Mouse (Mus musculus) myocyte (in vitro differentiated cells): ENCODE results near the gene Wnt8b. TPM values are rescaled to one million over a fixed set of nuclear protein-coding genes. Genes with fewer than 3 reads are reported as not detected.

ENCODE experiments used
- H3K27me3 ChIP-seq: one replicate; pipeline ENCODE4 v1.6.1; 2011; ENCODE audit not compliant: control insufficient read depth, insufficient read depth, insufficient read length
- H3K36me3 ChIP-seq: one replicate; pipeline ENCODE4 v1.6.1; 2011; ENCODE audit not compliant: control insufficient read depth, insufficient read depth
- H3K4me2 ChIP-seq: one replicate; pipeline ENCODE4 v1.6.1; 2011; ENCODE audit warnings: low read depth, control low read depth
- H3K4me3 ChIP-seq: one replicate; pipeline ENCODE4 v1.5.1; 2011; ENCODE audit warnings: mild to moderate bottlenecking, control low read depth, moderate library complexity
- H3K79me2 ChIP-seq: one replicate; pipeline ENCODE4 v1.6.1; 2011; ENCODE audit not compliant: control insufficient read depth, insufficient read depth
- H3ac ChIP-seq: one replicate; pipeline ENCODE4 v1.6.1; 2011; ENCODE audit not compliant: control insufficient read depth, insufficient read length
- CEBPB ChIP-seq: IDR thresholded peaks from 2 replicates; pipeline ENCODE4 v1.6.1; 2011; ENCODE audit warnings: mild to moderate bottlenecking, moderate library complexity; ENCODE audit not compliant: poor library complexity, insufficient read depth, severe bottlenecking
- E2F4 ChIP-seq: IDR thresholded peaks from one replicate; pipeline ENCODE4 v1.6.1; 2011; ENCODE audit warnings: mild to moderate bottlenecking, control low read depth, moderate library complexity; ENCODE audit not compliant: insufficient read depth
- MAX ChIP-seq: IDR thresholded peaks from one replicate; pipeline ENCODE4 v1.6.1; 2011; ENCODE audit warnings: low read depth, mild to moderate bottlenecking, control low read depth
- MYOD1 ChIP-seq, 3 experiments: IDR thresholded peaks; one replicate each; pipeline ENCODE4 v1.6.1; 2011; ENCODE audit warnings: control low read depth in 2 of 3, low read depth in 2 of 3, mild to moderate bottlenecking in 2 of 3, moderate library complexity in 1 of 3; ENCODE audit not compliant: insufficient read length in 2 of 3, control insufficient read depth in 1 of 3
- MYOG ChIP-seq, 3 experiments: IDR thresholded peaks; one replicate each; pipeline ENCODE4 v1.6.1; 2011; ENCODE audit warnings: control low read depth in 2 of 3, low read depth in 2 of 3, mild to moderate bottlenecking in 2 of 3; ENCODE audit not compliant: insufficient read length in 2 of 3, control insufficient read depth in 1 of 3, insufficient read depth in 1 of 3
- POLR2A ChIP-seq: IDR thresholded peaks from one replicate; pipeline ENCODE4 v1.6.1; 2011; ENCODE audit warnings: low read depth, mild to moderate bottlenecking, control low read depth, moderate library complexity; ENCODE audit not compliant: insufficient read length
- POLR2AphosphoS2 ChIP-seq: IDR thresholded peaks from one replicate; pipeline ENCODE4 v1.6.1; 2011; ENCODE audit warnings: low read depth, control low read depth; ENCODE audit not compliant: insufficient read length
- REST ChIP-seq: IDR thresholded peaks from one replicate; pipeline ENCODE4 v1.6.1; 2011; ENCODE audit warnings: mild to moderate bottlenecking, control low read depth, moderate library complexity; ENCODE audit not compliant: insufficient read depth, insufficient read length
- SRF ChIP-seq: IDR thresholded peaks from one replicate; pipeline ENCODE4 v1.6.1; 2011; ENCODE audit warnings: low read depth; ENCODE audit not compliant: control insufficient read depth, insufficient read length
- TCF12 ChIP-seq: IDR thresholded peaks from one replicate; pipeline ENCODE4 v1.6.1; 2011; ENCODE audit warnings: mild to moderate bottlenecking, control low read depth; ENCODE audit not compliant: poor library complexity, insufficient read depth, severe bottlenecking
- TCF3 ChIP-seq: IDR thresholded peaks from one replicate; pipeline ENCODE4 v1.6.1; 2011; ENCODE audit warnings: low read depth, control low read depth; ENCODE audit not compliant: insufficient read length
- USF1 ChIP-seq: IDR thresholded peaks from one replicate; pipeline ENCODE4 v1.6.1; 2011; ENCODE audit warnings: low read depth, mild to moderate bottlenecking, control low read depth, moderate library complexity
- polyA plus RNA-seq: library from polyadenylated mRNA; unstranded; fragments of >200 nt; fragmentation: generic; extraction: Trizol; gene quantifications from one replicate; pipeline ENCODE4 v1.2.1, GENCODE M21; 2012; ENCODE audit warnings: missing spikeins

Wnt8b gene
- polyA plus RNA-seq, 1 experiment: not detected

- no peak overlapping the region for H3K4me3 ChIP-seq
- H3K36me3 ChIP-seq: no peaks in the 10 kb centered on the region
- no peaks in the 10 kb centered on the region for H3K79me2 ChIP-seq
- no peak overlapping the region for H3K4me2 ChIP-seq
- peaks cover 65% of the 10 kb centered on the region for H3K27me3 ChIP-seq
- TF ChIP-seq TCF12 (no peak), MYOG (IDR thresholded peaks at IDR 0.05; ENCODE audit: control insufficient read depth in 1 of 3, insufficient read depth in 1 of 3, insufficient read length in 2 of 3, low read depth in 2 of 3) (no peak), USF1 (no peak), MAX (no peak), CEBPB (no peak), POLR2A (no peak), TCF3 (no peak), MYOD1 (IDR thresholded peaks at IDR 0.05; ENCODE audit: control insufficient read depth in 1 of 3, insufficient read length in 2 of 3, low read depth in 2 of 3) (no peak), E2F4 (no peak), POLR2AphosphoS2 (no peak), REST (no peak), SRF (no peak)
- no peak overlapping the region for H3ac ChIP-seq
These were observed 25.9 kb downstream of the Wnt8b start for GRCm38 (mm10) chr19:44519152-44519551.

GRCm38 (mm10) chr19:44525551-44526205 lies 32.4 kb downstream of the Wnt8b start:
- Histone ChIP-seq H3K79me2 (no peaks in the 10 kb centered on the region), H3K36me3 (no peaks in the 10 kb centered on the region), H3K4me3 (no peak overlapping the region), H3K27me3 (peaks cover 66% of the 10 kb centered on the region), H3ac (no peak overlapping the region), H3K4me2 (no peak overlapping the region)
- TF ChIP-seq TCF3 (no peak), USF1 (no peak), SRF (no peak), TCF12 (no peak), CEBPB (no peak), POLR2AphosphoS2 (no peak), E2F4 (no peak), MYOD1 (IDR thresholded peaks at IDR 0.05; ENCODE audit: control insufficient read depth in 1 of 3, insufficient read length in 2 of 3, low read depth in 2 of 3) (no peak), REST (no peak), POLR2A (no peak)

DNA sequence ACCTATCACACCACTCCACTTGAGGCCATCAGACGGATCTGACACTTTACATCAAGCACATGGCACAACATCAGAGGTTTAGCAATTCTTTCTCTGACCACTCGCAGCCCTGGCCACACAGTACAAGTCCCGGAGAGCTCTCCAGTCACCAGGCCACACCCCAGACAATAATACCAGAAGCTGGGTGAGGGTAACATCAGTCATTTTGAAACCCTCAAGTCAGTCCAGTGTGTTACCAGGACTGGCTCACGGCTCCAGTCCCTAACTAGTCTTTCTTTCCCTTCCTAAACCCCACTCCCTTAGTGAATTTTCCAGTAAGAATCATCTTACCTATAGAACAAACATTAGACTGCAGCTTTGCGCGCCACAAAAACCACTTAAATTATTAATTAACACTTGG lies 36.7 kb downstream of the Wnt8b start:
- Histone ChIP-seq H3K79me2 (no peaks in the 10 kb centered on the region), H3K4me3 (no peak overlapping the region), H3K4me2 (no peak overlapping the region), H3K36me3 (no peaks in the 10 kb centered on the region), H3ac (no peak overlapping the region), H3K27me3 (peaks cover 72% of the 10 kb centered on the region)
- no peak for TF ChIP-seq SRF
- TF ChIP-seq TCF3: no peak
- no peak for TF ChIP-seq REST
- no peak for TF ChIP-seq USF1
- TF ChIP-seq TCF12: no peak
- no peak for TF ChIP-seq E2F4
- TF ChIP-seq MYOD1 (IDR thresholded peaks at IDR 0.05; ENCODE audit: control insufficient read depth in 1 of 3, insufficient read length in 2 of 3, low read depth in 2 of 3): no peak
- TF ChIP-seq CEBPB: no peak
- TF ChIP-seq POLR2AphosphoS2: no peak
- no peak for TF ChIP-seq POLR2A
- TF ChIP-seq MAX: no peak
- TF ChIP-seq MYOG (IDR thresholded peaks at IDR 0.05; ENCODE audit: control insufficient read depth in 1 of 3, insufficient read depth in 1 of 3, insufficient read length in 2 of 3, low read depth in 2 of 3): no peak

GRCm38 (mm10) chr19:44535376-44535775 lies 42.1 kb downstream of the Wnt8b start:
- H3K27me3 ChIP-seq: peaks cover 58% of the 10 kb centered on the region
- H3K36me3 ChIP-seq: no peaks in the 10 kb centered on the region
- H3ac ChIP-seq: no peak overlapping the region
- no peak overlapping the region for H3K4me2 ChIP-seq
- TF ChIP-seq MYOG (IDR thresholded peaks at IDR 0.05; ENCODE audit: control insufficient read depth in 1 of 3, insufficient read depth in 1 of 3, insufficient read length in 2 of 3, low read depth in 2 of 3) (no peak), SRF (no peak), POLR2A (no peak)
- no peak overlapping the region for H3K4me3 ChIP-seq
- no peaks in the 10 kb centered on the region for H3K79me2 ChIP-seq

- Histone ChIP-seq H3K27me3 (peaks cover 44% of the 10 kb centered on the region), H3K36me3 (no peaks in the 10 kb centered on the region), H3ac (no peak overlapping the region), H3K79me2 (no peaks in the 10 kb centered on the region), H3K4me2 (no peak overlapping the region), H3K4me3 (no peak overlapping the region)
- TF ChIP-seq TCF3 (no peak), REST (no peak), MYOD1 (IDR thresholded peaks at IDR 0.05; ENCODE audit: control insufficient read depth in 1 of 3, insufficient read length in 2 of 3, low read depth in 2 of 3) (no peak), POLR2AphosphoS2 (no peak), MYOG (IDR thresholded peaks at IDR 0.05; ENCODE audit: control insufficient read depth in 1 of 3, insufficient read depth in 1 of 3, insufficient read length in 2 of 3, low read depth in 2 of 3) (no peak), SRF (no peak), USF1 (no peak), CEBPB (no peak), TCF12 (no peak), POLR2A (no peak), MAX (no peak), E2F4 (no peak)
These were observed 44.1 kb downstream of the Wnt8b start for GRCm38 (mm10) chr19:44537416-44537815.
